Mouse (Mus musculus) frontal cortex, postnatal 36 days (tissue): Measurements from ENCODE around the gene Crb2.

Experiments
- DNase-seq, 2 experiments: peaks; one replicate each; pipeline ENCODE4 v3.0.0; 2022; ENCODE audit warnings: low spot score in 2 of 2

Crb2 gene

GRCm38 (mm10) chr2:37766027-37766761 lies 9.9 kb upstream of the Crb2 start:
- DNase-seq: no peak

DNA sequence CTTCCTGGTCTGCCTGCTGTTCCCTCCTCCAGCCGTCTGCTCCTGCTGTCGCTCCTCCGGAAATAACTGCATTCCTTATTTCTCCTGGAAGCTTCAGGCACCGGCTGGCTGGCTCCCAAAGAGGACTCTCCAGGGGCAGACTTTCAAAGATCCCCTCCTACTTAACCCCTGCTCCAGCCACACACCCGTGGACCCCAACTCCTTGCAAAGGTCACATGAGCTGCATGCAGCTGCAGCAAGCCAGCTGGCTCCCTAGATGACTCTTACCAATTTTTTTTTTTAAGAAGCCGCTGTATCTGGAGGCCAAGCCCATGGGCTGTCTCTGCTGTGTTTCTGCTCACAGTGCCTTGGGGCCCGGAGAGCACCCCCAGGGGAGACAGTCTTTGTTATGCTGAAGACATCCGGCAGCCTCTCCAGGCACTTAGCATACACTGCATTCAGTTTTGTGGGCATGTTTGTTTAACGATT lies 8.9 kb upstream of the Crb2 start:
- DNase-seq: peak; percentile 78 to 82

- no peak for DNase-seq
Measured at GRCm38 (mm10) chr2:37767739-37768138, 8.3 kb upstream of the Crb2 start.

DNA sequence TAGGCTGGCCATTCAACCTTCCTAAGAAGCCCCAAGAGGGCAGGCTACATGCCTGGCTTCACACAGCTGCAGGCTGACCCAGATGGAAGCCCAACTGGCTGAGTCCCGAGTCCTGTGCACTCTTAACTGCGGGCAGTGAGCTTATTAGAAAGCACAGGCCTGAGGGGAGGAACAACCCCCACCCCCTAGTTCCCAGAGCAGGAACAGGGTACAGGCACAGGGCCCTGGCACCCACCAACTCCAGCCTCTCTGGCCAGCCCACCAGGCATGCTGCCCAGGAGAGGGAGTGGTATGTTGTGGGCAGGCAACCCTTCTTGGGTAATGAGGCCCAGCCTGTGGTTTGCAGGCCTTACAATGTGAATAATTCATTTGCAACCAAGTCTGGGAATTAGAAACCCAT lies 7.1 kb upstream of the Crb2 start:
- peak; percentile 51 to 68 for DNase-seq

- no peak for DNase-seq
Measured at GRCm38 (mm10) chr2:37769793-37770192, 6.3 kb upstream of the Crb2 start.

DNA sequence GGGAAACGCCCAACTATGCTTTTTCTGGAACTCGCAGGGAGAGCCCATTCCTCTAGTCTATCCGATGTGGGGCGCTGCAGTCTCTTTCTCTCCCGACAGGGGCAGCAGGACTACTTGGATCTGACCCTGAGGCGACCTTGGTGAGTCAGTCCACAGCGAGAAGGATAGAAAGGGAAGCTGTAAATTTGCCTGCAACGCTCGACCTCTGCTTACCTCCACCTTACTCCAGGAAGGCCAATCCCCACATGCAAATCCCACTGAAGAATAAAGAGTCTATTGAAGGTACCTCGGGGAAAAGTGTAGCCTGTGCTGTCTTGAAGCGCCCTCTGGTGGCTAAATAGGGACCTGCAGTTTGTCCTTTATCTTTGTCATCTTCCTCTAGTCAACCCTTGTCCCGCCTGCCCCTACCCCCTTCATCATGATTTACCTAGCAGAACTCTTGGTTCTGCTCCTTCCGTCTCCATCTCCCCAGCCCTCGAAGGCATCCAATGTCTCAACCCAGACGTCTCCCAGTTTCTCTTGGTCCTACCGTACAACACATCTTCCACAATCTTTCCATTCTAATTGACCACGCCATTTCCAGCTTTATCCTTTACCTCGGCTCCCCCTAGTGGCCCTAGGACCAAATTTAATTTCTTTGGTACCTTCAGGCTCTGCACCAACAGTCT lies 4.3 kb upstream of the Crb2 start:
- DNase-seq: peak; percentile 94 to 96

DNA sequence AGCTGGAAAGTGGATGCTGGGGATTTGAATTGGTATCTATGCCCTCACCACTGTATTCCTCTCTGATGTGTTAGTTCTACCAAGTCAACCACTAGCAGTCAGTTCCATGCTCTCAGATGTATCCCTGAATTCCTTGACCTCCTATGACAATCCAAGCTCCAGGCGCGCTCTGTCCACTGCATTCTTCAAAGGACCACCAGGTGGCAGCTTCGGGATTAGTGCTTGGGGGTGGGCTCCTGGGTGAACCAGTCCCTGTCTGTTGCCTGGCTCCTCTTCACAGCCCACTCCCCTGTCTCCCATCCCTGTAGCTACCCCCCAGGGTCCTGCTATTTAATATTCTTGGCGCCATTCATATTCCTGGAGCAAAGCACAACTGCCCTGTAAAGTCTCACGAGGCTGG lies 1.5 kb upstream of the Crb2 start:
- DNase-seq: no peak

GRCm38 (mm10) chr2:37776611-37777411 lies 762 bp downstream of the Crb2 start:
- no peak for DNase-seq

- DNase-seq: no peak
Measured at GRCm38 (mm10) chr2:37777958-37778720, 2.1 kb downstream of the Crb2 start.

DNA sequence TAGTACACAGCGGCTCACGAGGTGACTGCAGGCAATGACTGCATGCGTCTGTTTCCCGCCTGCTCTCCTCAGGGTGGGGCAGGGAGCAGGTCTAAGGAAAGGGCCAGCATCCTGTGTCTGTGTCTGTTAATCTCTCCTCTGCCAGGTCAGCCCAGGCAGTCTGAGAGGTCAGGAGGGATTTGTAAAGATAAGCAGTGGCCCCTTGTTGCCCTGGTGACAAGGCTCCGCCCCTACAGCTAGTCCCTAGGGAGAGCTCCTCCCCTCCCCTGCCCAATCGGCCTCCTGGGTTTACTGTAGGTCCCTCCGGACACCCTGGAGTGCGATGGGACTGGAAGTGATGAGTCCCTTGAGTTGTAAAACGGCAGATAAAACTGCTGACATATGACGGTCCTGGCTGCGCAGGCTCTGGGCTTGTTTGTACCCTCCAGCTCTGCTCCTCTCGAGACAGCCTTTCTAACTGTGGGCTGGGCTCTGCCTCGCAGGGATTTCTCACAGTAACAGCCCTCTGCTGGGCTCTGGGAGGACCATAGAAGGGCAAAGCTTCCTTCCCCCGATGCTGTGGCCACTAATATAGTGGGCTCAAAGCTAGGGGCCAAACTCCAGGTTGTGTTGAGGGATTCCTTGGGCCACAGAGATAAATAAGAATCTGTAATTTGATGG lies 4.4 kb downstream of the Crb2 start:
- DNase-seq: no peak

DNA sequence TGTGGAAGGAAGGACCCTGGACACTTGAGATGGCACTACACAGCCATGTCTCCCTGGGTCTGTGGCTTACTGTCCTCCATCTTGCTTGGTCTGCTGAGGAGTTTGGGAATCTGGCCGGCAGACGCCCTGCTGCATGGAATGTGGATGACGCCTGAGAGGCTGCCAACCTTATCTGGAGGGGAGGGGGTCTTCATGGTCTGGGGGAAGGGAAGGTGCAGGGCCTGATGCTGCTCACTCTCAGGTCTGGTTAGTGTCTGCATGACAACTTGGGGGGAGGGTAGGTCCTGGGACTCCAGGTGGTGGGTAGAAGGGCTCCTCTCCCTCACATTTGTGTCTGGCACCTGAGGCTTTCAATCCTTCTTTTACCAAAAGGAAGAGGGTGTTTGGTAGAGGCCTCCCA lies 5.4 kb downstream of the Crb2 start:
- no peak for DNase-seq

DNA sequence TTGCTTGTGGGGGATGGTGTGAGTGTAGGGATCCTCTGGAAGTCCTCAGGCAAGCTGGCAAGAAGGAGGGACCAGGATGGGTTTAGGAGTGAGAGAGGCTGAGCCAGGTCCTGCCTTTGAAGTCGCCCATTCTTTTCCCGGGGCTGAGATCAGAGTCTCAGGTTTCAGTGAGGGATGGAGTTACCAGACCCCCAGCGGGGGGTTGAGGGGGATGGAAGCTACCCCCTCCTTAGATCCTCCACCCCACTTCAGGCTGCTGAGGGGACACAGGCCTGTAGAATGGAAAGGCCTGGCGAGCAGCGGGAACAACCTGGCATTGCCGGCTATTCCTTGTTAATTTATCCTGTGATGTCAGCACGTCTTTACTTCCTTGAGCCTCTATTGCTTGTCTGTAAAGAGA lies 6.0 kb downstream of the Crb2 start:
- no peak for DNase-seq

DNA sequence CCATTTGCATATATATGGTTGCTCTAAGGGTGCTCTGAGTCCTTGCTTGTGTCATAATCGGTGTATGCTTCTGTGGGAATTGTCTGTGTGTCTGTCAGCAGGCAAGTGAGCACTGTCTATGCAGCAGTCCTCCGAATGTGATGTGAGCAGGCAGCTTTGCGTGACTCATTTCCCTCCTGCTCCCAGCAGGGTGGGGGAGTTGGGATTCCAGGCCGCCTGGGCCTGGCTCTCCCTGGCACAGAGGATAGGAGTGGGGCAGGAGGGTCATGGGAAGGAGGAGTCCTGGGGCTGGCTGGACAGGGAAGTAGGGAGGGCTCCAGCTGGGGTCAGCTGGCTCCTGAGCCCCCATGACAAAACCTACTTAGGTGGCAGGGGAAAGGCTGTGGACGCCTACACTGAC lies 8.4 kb downstream of the Crb2 start:
- DNase-seq: peak in 1 of 2 experiments; percentile 35

DNA sequence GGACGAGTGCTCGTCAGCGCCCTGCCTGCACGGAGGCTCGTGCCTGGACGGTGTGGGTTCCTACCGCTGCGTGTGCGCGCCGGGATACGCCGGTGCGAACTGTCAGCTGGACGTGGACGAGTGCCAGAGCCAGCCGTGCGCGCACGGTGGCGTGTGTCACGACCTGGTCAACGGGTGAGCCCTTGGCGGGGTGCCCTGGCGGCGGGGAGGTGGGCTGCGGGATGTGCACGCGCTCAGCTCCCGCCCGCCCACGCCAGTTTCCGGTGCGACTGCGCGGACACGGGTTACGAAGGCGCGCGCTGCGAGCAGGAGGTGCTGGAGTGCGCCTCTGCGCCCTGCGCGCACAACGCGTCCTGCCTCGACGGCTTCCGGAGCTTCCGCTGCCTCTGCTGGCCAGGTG lies 10.4 kb downstream of the Crb2 start:
- DNase-seq: no peak

DNA sequence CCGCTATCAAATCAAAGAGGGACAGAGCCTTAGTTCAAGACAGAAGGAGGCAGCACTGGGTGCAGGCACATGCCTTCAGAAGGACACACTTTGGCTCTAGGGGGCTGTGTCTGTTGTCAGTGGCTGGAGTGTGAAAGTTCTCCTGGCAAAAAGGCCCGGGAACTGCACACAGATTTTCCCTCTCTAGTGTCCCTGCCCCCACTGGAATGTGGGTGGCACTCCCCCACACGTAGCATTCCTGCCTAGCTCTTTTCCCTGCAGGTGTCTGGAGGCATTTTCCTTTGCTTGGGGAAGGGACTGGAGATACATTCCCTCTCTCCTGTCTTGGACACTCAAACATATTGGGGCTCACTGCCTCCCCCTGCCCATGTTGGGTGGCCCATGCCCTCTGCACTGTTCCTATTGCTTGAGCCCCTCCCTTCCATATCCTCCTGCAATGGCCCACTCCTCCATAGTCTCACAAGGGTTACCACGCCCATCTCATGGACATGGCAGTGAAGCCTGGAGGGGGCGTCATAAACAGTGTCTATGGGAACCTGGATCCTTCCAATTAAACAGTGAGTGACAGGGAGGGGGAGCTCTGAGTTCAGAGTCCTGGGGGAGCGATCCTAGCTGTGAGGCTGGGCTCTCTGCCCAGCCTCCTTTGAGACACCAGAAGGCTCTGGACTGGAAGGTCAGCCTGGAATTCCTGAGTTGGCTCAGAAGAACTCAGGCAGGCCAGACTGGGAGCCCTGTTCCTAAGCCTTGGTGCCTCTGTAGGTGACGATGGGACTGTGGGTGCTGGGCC lies 12.3 kb downstream of the Crb2 start:
- DNase-seq: no peak

- no peak for DNase-seq
Measured at GRCm38 (mm10) chr2:37789029-37789428, 13.0 kb downstream of the Crb2 start.

GRCm38 (mm10) chr2:37789995-37790394 lies 13.9 kb downstream of the Crb2 start:
- DNase-seq: no peak

GRCm38 (mm10) chr2:37790738-37791137 lies 14.7 kb downstream of the Crb2 start:
- no peak for DNase-seq

- DNase-seq: no peak
Measured at GRCm38 (mm10) chr2:37791340-37791739, 15.3 kb downstream of the Crb2 start.

DNA sequence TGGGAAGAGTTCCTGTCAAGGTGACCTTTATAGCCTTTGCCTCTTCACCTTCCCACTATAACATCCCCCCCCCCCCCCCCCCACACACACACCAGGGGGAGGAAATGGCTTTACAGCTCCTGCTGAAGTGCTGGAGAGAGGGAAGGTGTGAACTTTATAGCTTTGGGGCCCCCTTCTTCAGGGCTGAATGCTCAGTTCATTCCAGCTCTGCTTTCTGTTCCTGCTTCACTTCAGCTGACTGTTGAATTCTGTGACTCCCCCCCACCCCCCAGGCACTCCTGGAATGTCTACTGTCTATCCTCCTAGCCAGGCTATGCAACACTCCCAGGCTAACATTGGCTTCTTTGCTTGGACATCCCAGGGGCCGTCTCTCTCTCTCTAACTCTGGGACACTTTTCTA lies 20.0 kb downstream of the Crb2 start:
- no peak for DNase-seq

DNA sequence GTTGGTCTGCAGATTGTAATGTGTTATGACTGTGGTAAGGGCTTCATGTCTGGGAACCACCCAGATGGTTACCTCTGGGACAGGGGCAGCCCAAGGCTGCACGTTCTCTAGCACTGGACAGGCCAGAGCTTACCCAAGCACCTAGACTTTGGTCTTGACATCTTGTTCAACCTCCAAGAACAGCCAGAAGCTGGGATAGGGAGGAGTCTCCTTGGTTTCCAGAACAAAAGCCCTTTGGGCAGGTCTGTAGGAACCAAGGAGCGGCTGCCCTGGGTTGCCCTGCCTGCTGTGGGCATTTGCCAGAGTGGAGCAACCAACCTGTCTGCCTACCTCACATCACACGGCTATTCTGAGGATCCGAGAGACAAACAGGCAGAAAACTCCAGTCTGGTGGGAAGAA lies 21.0 kb downstream of the Crb2 start:
- DNase-seq: no peak
